Mouse (Mus musculus): ENCODE data around the gene Klhl2.

Klhl2 gene

GRCm38 (mm10) chr8:64692651-64693201, 157.1 kb downstream of the Klhl2 start, which contains the start of gene Cpe:
Gene Cpe, minus strand, starts transcription at chr8:64693054.
- under 1% methylated on average over 54 of the region's 54 CpGs for WGBS

DNA sequence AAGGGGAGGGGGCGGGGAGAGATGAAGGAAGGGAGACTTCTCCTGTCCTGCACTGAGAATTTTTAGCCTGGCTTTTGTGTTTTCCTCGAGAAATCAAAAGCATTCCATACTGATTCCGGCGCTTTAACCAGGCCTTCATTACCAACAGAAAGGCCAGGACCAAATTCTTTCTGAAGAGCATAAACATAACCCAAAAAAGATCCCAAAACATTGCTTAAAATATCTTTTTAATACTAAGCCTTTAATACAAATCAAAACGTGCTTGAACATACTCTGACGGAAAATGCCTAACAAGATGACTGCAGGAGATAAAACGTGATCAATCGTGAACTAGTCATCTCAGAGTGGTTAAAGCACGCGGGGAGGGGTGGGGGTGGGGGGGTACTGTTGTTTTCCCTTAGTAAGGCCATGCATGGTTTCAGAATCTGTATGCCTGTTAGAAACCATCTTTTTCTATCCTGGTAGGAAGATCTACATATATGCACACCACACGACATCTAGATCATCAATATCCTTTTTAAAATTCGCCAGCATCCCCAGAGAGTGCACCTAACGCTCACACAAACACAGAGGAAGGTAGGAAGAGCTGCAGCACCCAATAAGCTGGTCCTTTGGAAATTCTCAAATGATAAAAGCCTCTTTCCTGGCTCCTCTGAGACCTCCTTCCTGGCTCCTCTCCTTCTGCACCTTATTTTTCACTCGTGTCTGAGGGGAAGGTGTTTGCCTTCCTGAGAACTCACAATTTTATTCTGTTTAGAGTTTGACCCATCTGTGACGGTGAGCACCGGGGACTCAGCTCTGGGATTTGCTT, 158.0 kb downstream of the Klhl2 start:
- 10% methylated on average over 16 of the region's 16 CpGs for WGBS

- 28% methylated on average over 6 of the region's 6 CpGs for WGBS
These were observed 159.0 kb downstream of the Klhl2 start for GRCm38 (mm10) chr8:64690845-64691244.

DNA sequence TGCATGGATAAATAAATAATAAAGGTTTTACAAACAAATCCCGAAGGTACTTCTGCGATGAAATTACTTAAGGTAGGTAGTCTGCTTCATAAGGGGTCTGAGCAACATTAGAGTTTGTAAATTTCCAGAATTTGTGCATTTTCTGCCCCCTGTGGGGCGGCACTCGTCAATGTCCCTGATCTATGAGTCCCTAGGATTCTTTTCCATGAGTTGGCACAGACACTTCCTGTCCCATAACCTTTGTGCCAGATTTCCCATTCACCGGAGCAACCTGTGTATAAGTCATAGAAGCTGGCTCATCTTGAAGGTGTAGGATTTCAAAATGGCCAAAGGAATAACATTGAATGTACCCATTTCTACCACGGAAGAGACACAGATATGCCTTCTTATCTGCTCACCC, 159.5 kb downstream of the Klhl2 start:
- WGBS: 39% methylated on average over 6 of the region's 6 CpGs

Data from cerebral cortex, adult 2 months (tissue).